Mouse (Mus musculus) lung, embryonic 14.5 days (tissue): ENCODE results near the gene Gsx1. TPM values are rescaled to one million over a fixed set of nuclear protein-coding genes. Genes with fewer than 3 reads are reported as not detected.

Experiments
- ATAC-seq: fragments of 200-750 bp; cut with Nextera tagmentation; 2 replicates; pipeline ENCODE4 v1.8.0; 2017; ENCODE audit warnings: mild to moderate bottlenecking, moderate TSS enrichment, moderate library complexity; ENCODE audit not compliant: insufficient read depth
- DNase-seq: peaks from one replicate; pipeline ENCODE4 v3.0.0-alpha.2; 2015
- H3K27ac ChIP-seq: fragments of 300-500 bp; sonication (generic); 2 replicates; pipeline ENCODE4 v1.5.1; 2014; ENCODE audit warnings: low read depth, mild to moderate bottlenecking, moderate library complexity
- H3K27me3 ChIP-seq: fragments of 300-500 bp; sonication (generic); 2 replicates; pipeline ENCODE4 v1.6.1; 2014; ENCODE audit warnings: low read length, control low read depth; ENCODE audit not compliant: insufficient read depth
- H3K36me3 ChIP-seq: fragments of 300-500 bp; sonication (generic); 2 replicates; pipeline ENCODE4 v1.6.1; 2014; ENCODE audit warnings: control low read depth; ENCODE audit not compliant: insufficient read depth
- H3K4me1 ChIP-seq: fragments of 300-500 bp; sonication (generic); 2 replicates; pipeline ENCODE4 v1.6.1; 2014; ENCODE audit warnings: antibody characterized with exemption, control low read depth; ENCODE audit not compliant: insufficient read depth
- H3K4me2 ChIP-seq: fragments of 300-500 bp; sonication (generic); 2 replicates; pipeline ENCODE4 v1.6.1; 2014; ENCODE audit warnings: mild to moderate bottlenecking
- H3K4me3 ChIP-seq: fragments of 300-500 bp; sonication (generic); 2 replicates; pipeline ENCODE4 v1.5.1; 2014; ENCODE audit warnings: low read depth, low read length
- H3K9ac ChIP-seq: fragments of 300-500 bp; sonication (generic); 2 replicates; pipeline ENCODE4 v1.6.1; 2014
- H3K9me3 ChIP-seq: fragments of 300-500 bp; sonication (generic); 2 replicates; pipeline ENCODE4 v1.6.1; 2016; ENCODE audit warnings: low read depth, low read length, control low read depth
- CTCF ChIP-seq: IDR thresholded peaks from 2 replicates; pipeline ENCODE4 v1.5.1; 2016; ENCODE audit warnings: antibody characterized with exemption, low read depth
- WGBS: fragments of 180-500 bp; shearing (Covaris S2); extraction: QIAGEN DNeasy Blood & Tissue Kit; methylation state at CpG from one replicate; pipeline ENCODE4 v1.1.7; 2014; 5-methylcytosine and 5-hydroxymethylcytosine counted together
- polyA plus RNA-seq: library from polyadenylated mRNA; unstranded; fragments of >200 nt; fragmentation: Nextera tagmentation; extraction: Ambion mirVana; gene quantifications from 2 replicates; pipeline ENCODE4 v1.2.1, GENCODE M21; 2014

The Gsx1 gene
- polyA plus RNA-seq, 1 experiment from 2014 or later = not detected

DNA sequence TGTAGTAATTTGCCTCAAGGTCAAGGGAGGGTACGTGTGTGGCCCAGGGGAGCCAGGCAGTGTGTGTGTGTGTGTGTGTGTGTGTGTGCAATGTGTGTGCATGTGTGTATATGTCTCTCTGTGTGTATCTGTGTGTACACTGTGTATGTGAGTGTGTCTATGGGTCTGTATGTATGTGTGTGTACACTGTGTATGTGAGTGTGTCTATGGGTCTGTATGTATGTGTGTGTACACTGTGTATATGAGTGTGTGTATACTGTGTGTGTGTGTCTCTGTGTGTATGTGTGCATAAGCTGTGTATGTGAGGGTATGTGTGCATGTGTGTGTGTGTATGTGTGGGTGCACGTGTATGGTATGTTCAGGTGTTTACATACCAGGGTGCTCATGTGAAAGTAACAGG, 28.7 kb upstream of the Gsx1 start:
- WGBS = 76% methylated on average over 2 of the region's 2 CpGs
- no peak overlapping the region for H3K27ac ChIP-seq
- H3K36me3 ChIP-seq = no peaks in the 10 kb centered on the region
- no peak overlapping the region for H3K9ac ChIP-seq
- H3K4me3 ChIP-seq = no peak overlapping the region
- no peaks in the 10 kb centered on the region for H3K9me3 ChIP-seq
- H3K4me1 ChIP-seq = no peaks in the 10 kb centered on the region
- H3K27me3 ChIP-seq = peaks cover 4% of the 10 kb centered on the region; the same call in 1 of the 2 replicates
- no peak overlapping the region for H3K4me2 ChIP-seq
- DNase-seq = no peak
- ATAC-seq = no peak
- TF ChIP-seq CTCF = no peak

DNA sequence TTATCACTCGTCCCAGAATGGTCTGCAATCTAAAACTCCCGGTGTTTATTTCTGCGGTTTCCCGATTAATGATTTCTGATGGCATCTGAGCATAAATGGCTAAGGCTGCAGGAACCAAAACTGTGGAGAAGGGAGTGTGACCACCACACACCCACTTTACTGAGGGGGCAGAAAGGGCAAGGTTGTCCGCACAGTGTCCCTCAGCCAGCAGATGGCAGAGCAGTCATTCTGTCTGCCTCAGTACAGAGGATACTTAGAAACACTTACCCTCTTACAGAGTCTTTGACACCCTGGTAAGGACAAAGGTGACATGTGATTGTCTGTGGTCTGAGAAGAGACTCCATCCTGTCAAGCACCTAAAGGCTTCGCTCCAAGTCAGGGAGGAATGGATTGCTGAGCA, 23.4 kb upstream of the Gsx1 start:
- no peak overlapping the region for H3K9ac ChIP-seq
- ATAC-seq (no peak), DNase-seq (no peak)
- no peak overlapping the region for H3K4me2 ChIP-seq
- no peaks in the 10 kb centered on the region for H3K4me1 ChIP-seq
- H3K4me3 ChIP-seq = no peak overlapping the region
- peak; percentile 31; the same call in 1 of the 2 replicates for TF ChIP-seq CTCF
- no peaks in the 10 kb centered on the region for H3K27me3 ChIP-seq
- no peaks in the 10 kb centered on the region for H3K36me3 ChIP-seq
- no peak overlapping the region for H3K27ac ChIP-seq
- no peaks in the 10 kb centered on the region for H3K9me3 ChIP-seq
- 80% methylated on average over 6 of the region's 6 CpGs for WGBS

DNA sequence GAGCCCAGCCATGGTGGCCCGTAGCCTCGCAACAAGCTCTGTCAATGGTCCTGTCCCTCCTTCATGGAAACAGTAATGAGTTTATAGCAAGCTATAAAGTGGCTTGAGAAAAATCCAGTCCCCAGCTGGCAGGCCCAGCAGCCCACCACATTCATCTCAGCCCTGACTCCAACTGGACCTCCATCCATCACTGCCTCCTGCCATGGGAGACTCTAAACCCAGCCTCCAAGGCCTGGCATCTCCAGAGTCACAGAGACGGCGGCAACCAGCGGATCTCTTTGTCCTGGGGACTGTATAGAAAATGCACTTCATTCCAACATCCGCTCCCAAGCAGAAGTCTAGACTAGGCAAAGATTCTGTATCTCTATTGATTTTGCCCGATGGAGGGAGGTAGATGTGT, 18.4 kb upstream of the Gsx1 start:
- DNase-seq = no peak
- H3K9ac ChIP-seq = no peak overlapping the region
- H3K9me3 ChIP-seq = no peaks in the 10 kb centered on the region
- ATAC-seq = no peak
- H3K4me3 ChIP-seq = no peak overlapping the region
- no peaks in the 10 kb centered on the region for H3K4me1 ChIP-seq
- no peak overlapping the region for H3K27ac ChIP-seq
- H3K27me3 ChIP-seq = no peaks in the 10 kb centered on the region
- H3K4me2 ChIP-seq = no peak overlapping the region
- H3K36me3 ChIP-seq = no peaks in the 10 kb centered on the region
- no peak for TF ChIP-seq CTCF
- 77% methylated on average over 7 of the region's 7 CpGs for WGBS

DNA sequence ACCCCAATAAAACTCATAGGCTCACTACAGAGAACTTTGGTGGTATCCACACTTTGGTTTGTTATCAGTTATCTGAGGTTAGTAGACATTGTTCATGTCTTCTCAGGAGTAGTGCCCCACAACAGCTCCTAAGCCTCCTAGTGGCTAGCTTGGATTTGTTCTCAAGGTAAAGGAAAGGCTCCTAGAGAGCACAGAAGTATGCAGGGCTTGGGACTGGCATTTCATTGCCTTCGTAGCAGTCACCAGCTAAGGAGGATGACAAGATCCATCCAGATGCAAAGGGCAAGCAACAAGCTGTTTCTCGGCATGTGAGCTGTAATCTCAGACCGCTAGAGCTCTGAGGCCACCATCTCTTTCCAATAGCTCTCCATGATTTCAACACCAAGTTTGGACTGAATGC, 14.4 kb upstream of the Gsx1 start:
- no peak for DNase-seq
- ATAC-seq = no peak
- Histone ChIP-seq H3K4me2 (no peak overlapping the region), H3K9me3 (no peaks in the 10 kb centered on the region), H3K27me3 (no peaks in the 10 kb centered on the region), H3K4me3 (no peak overlapping the region), H3K36me3 (no peaks in the 10 kb centered on the region), H3K9ac (no peak overlapping the region), H3K4me1 (no peaks in the 10 kb centered on the region), H3K27ac (no peak overlapping the region)
- 76% methylated on average over 3 of the region's 3 CpGs for WGBS
- TF ChIP-seq CTCF = no peak

DNA sequence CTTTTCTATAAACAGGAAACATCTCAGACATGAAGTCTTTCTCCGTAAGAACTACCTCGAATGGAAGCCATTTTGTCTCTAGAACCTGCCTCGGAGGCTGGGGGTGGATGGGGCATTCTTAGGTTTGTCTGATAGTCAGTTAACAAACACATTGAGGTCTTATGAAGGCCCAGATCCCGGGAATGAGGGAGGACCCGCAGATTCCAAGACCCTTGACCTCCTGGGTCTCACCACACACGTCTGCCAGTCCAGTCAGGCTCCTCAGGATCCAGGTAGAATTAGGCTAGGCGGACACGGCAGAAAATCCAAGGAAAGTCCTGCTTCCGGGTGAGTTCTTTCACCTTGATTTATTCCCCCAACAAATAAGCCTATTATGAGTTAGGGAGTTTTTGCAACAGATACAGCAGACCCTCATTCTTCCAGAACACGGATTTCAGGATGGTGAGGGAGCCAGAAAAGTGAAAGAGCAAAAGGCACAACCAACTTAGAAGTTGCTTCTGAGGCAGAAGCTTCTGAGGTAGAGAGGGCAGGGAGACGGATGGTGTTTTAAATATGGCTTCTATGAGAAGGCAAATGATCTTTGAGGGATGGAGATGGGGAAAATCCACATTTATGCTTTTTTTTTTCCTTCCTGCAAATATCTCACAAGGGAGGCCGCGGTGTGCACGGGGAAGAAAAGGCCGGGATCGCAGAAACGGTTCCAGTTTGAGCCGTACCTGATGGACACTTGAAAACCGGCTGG, 3.2 kb upstream of the Gsx1 start:
- DNase-seq (no peak), ATAC-seq (no peak)
- Histone ChIP-seq H3K27me3 (peaks cover 60% of the 10 kb centered on the region), H3K36me3 (no peaks in the 10 kb centered on the region), H3K9me3 (no peaks in the 10 kb centered on the region), H3K4me1 (no peaks in the 10 kb centered on the region), H3K4me2 (no peak overlapping the region), H3K27ac (no peak overlapping the region), H3K4me3 (no peak overlapping the region), H3K9ac (no peak overlapping the region)
- TF ChIP-seq CTCF = no peak
- 4% methylated on average over 18 of the region's 19 CpGs for WGBS

DNA sequence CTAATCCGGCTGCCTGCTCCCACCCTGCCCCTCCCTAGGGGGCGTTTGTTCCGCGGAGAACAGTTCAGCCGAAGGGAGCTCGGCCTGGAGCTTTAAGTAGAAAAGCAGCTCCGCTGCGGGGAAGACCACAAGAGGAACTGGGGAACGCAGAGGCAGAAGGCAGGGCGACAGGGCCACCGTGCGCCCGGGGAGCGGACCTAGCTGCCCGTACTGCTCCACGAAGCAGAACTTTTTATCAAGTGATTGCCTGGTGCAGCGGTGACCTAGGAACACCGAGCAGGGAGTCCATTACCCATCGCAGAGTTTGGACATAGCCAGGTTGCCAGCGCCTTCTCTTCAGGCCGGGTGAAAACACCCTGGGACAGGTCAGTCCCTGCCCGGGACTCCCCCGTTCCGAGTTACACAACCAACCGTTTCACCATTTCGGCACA, 2.5 kb upstream of the Gsx1 start:
- Histone ChIP-seq H3K9ac (no peak overlapping the region), H3K4me2 (peak overlapping the region; percentile 38), H3K9me3 (no peaks in the 10 kb centered on the region), H3K4me3 (peak overlapping the region; percentile 18; the same call in 1 of the 2 replicates), H3K4me1 (no peaks in the 10 kb centered on the region), H3K27me3 (peaks cover 67% of the 10 kb centered on the region), H3K27ac (no peak overlapping the region), H3K36me3 (no peaks in the 10 kb centered on the region)
- no peak for TF ChIP-seq CTCF
- WGBS = under 1% methylated on average over 26 of the region's 26 CpGs
- ATAC-seq (no peak), DNase-seq (peak; percentile 27)

DNA sequence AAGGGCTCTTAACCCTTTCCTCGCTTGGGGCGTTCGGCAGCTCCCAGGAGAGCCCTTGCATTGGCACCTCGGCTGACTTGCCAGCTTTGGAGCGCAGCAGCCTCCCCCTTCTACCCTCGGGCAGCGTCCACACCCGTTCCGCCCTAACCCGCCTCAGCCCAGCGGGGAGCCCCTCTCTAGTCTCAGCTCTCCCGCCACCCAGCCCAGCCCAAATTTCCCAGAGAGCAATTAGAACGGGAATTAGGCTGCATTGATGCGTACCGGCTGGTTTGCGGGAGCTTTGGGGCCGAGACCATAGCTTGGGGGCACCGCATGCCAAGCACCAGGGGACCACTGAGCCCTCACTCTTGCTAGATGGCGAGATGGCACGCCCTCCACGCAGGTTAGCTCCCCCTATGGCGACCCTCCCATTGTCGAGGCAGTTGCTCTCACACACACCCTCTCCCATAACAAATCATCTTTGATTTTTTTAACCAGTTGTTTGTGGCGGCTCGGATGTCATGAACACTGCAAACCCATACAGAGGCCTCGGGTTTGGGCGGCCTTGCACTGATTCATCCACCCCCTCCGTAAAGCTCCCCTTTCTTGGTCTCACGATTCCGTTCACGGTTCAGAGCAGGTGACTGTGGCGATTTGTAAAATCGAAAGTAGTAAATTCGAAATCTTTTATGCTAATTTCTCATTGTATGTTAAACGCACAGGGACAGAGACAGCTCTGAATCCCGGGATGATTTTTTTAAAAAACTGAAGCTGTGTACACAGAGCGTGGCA, 1.5 kb upstream of the Gsx1 start:
- TF ChIP-seq CTCF = no peak
- Histone ChIP-seq H3K36me3 (no peaks in the 10 kb centered on the region), H3K9me3 (no peaks in the 10 kb centered on the region), H3K9ac (no peak overlapping the region), H3K27ac (no peak overlapping the region), H3K27me3 (peaks cover 76% of the 10 kb centered on the region), H3K4me3 (peak overlapping the region; percentile 8; the same call in 1 of the 2 replicates), H3K4me1 (no peaks in the 10 kb centered on the region), H3K4me2 (peak overlapping the region; percentile 16)
- DNase-seq = no peak
- WGBS = 2% methylated on average over 37 of the region's 37 CpGs
- ATAC-seq = no peak
